Mouse (Mus musculus): ENCODE data around the gene Dync2li1. TPM values are rescaled to one million over a fixed set of nuclear protein-coding genes. Genes with fewer than 3 reads are reported as not detected.

The Dync2li1 gene
- polyA plus RNA-seq, 1 experiment from 2014 or later, result 56.9 TPM

DNA sequence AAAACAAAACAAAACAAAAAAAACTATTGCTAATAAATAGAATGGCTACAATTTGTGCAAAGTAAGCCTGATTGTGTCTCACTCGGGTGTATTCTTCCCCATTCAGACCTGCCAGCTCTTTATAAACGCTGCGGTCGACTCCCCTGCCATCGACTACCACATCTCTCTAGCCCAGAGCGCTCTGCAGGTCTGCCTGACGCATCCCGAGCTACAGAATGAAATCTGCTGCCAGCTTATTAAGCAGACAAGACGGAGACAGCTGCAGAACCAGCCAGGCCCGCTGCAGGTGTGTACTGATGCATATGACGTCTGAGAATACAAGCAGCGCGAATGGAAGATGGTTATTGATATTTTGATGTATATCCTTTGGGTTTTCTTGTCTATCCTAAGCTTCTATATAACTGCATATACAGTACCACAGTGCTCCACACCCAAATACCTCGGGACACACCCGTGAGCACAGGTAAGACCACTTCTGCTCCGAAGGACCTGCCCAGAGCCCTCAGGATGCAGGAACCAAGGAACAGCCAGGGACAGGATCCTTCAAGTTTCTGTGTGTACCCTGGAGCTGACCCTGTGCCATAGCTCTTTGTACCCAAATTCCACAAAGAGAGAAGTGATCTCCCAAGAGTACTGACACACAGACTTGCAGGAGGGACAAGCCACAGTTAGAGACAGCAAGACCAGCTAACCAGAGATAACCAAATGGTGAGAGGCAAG, 34.7 kb upstream of the Dync2li1 start:
- Histone ChIP-seq H3K4me2 (replicated peaks; ENCODE audit: low read depth, low read length) (no peak overlapping the region), H3K9ac (replicated peaks; ENCODE audit: low read length) (no peak overlapping the region), H3K27me3 (ENCODE audit: insufficient read depth, low read length) (no peaks in the 10 kb centered on the region), H3K4me3 (ENCODE audit: low read length) (no peak overlapping the region), H3K4me1 (ENCODE audit: insufficient read depth, low read length) (peaks cover 5% of the 10 kb centered on the region; the same call in 1 of the 2 replicates), H3K9me3 (ENCODE audit: low read length) (no peaks in the 10 kb centered on the region), H3K36me3 (ENCODE audit: insufficient read depth, low read length) (peaks cover 27% of the 10 kb centered on the region), H3K27ac (ENCODE audit: low read length) (no peak overlapping the region)
- 90% methylated on average over 16 of the region's 16 CpGs for WGBS
- ATAC-seq (ENCODE audit: low FRiP score, low TSS enrichment), result no peak

DNA sequence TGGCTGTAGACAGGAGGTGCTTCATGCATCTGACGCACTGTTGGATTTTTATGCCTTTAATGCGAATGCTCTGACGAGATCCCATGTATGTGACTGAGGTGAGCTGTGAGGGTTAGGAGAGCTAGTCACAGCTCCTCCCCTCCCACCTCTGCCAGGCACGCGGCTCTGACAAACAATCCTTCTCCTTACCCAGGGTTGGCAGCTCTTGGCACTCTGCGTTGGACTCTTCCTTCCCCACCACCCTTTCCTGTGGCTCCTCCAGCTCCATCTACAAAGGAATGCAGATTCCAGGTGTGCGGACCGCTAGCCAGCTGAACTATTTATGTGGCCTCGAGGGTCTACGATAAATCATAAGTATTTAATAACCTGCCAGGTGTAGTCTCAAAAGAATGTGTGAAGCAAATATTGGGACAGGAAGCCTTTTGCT, 30.3 kb upstream of the Dync2li1 start:
- no peak overlapping the region for H3K9ac ChIP-seq (replicated peaks; ENCODE audit: low read length)
- H3K4me2 ChIP-seq (replicated peaks; ENCODE audit: low read depth, low read length), result no peak overlapping the region
- ATAC-seq (ENCODE audit: low FRiP score, low TSS enrichment), result 0 out of 2 replicates have a peak, but pooled peaks have one; percentile 27
- peaks cover 8% of the 10 kb centered on the region; the same call in 1 of the 2 replicates for H3K4me1 ChIP-seq (ENCODE audit: insufficient read depth, low read length)
- no peaks in the 10 kb centered on the region for H3K9me3 ChIP-seq (ENCODE audit: low read length)
- H3K27me3 ChIP-seq (ENCODE audit: insufficient read depth, low read length), result no peaks in the 10 kb centered on the region
- 40% methylated on average over 10 of the region's 10 CpGs for WGBS
- no peak overlapping the region for H3K4me3 ChIP-seq (ENCODE audit: low read length)
- no peak overlapping the region for H3K27ac ChIP-seq (ENCODE audit: low read length)
- peaks cover 19% of the 10 kb centered on the region for H3K36me3 ChIP-seq (ENCODE audit: insufficient read depth, low read length)

DNA sequence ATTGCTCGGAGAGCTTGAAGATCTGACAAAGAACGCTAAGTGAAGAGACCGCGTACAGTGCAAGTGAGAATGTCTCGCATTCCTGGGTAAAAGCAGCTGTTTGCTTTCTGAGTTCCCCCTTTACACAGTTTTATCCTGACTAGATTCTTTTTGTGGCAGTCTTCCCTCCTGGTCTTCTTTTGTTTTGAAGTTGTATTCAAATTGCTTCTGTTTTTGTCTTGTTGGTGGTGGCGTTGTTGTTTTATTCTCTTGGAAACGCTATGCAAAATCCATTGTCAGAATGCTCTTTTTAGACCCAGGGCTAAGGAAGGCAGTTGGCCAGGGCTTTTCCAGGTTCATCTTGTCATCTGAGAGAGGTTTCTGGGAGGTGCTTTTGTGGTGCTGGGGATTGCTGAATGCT, 29.8 kb upstream of the Dync2li1 start:
- Histone ChIP-seq H3K4me2 (replicated peaks; ENCODE audit: low read depth, low read length) (no peak overlapping the region), H3K4me1 (ENCODE audit: insufficient read depth, low read length) (peaks cover 8% of the 10 kb centered on the region; the same call in 1 of the 2 replicates), H3K27ac (ENCODE audit: low read length) (no peak overlapping the region), H3K9ac (replicated peaks; ENCODE audit: low read length) (no peak overlapping the region), H3K36me3 (ENCODE audit: insufficient read depth, low read length) (peaks cover 18% of the 10 kb centered on the region), H3K4me3 (ENCODE audit: low read length) (no peak overlapping the region), H3K9me3 (ENCODE audit: low read length) (no peaks in the 10 kb centered on the region), H3K27me3 (ENCODE audit: insufficient read depth, low read length) (no peaks in the 10 kb centered on the region)
- 72% methylated on average over 7 of the region's 7 CpGs for WGBS
- ATAC-seq (ENCODE audit: low FRiP score, low TSS enrichment), result no peak

DNA sequence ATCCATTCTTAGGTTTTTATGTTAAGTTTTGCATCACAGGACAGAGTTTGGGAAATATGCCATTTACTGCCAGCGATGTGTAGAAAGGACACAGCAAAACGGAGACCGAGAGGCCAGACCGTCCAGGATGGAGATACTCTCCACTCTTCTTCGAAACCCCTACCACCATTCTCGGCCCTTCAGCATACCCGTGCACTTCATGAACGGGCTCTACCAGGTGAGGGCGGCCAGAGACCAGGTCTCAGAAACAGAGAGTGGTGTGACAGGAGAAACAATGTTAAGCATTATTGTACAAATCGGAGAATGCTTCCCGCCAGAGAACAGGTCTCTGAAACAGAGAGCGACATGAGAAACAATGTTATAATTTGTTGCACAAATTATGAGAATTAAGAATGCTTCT, 28.4 kb upstream of the Dync2li1 start:
- H3K4me3 ChIP-seq (ENCODE audit: low read length), result no peak overlapping the region
- peaks cover 17% of the 10 kb centered on the region for H3K36me3 ChIP-seq (ENCODE audit: insufficient read depth, low read length)
- ATAC-seq (ENCODE audit: low FRiP score, low TSS enrichment), result no peak
- no peaks in the 10 kb centered on the region for H3K27me3 ChIP-seq (ENCODE audit: insufficient read depth, low read length)
- H3K27ac ChIP-seq (ENCODE audit: low read length), result no peak overlapping the region
- H3K9me3 ChIP-seq (ENCODE audit: low read length), result no peaks in the 10 kb centered on the region
- no peak overlapping the region for H3K4me2 ChIP-seq (replicated peaks; ENCODE audit: low read depth, low read length)
- H3K4me1 ChIP-seq (ENCODE audit: insufficient read depth, low read length), result peaks cover 8% of the 10 kb centered on the region; the same call in 1 of the 2 replicates
- H3K9ac ChIP-seq (replicated peaks; ENCODE audit: low read length), result no peak overlapping the region
- WGBS, result 95% methylated on average over 12 of the region's 12 CpGs

DNA sequence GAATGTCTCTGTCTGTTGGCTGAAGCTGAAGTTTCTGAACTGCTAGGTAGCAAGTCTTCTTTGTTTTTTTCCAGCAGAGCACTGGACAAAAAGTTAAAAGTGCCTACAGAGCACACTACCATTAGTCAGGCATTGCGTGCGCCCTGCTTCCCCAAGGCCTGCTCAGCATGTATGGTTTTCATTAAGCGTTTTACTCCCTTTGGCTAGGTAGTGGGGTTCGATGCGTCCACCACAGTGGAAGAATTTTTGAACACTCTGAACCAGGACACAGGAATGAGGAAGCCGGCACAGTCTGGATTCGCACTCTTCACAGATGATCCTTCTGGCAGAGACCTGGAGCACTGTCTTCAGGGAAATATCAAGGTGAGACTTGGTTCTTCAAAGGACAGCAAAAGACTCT, 27.4 kb upstream of the Dync2li1 start:
- peaks cover 8% of the 10 kb centered on the region; the same call in 1 of the 2 replicates for H3K4me1 ChIP-seq (ENCODE audit: insufficient read depth, low read length)
- ATAC-seq (ENCODE audit: low FRiP score, low TSS enrichment), result no peak
- no peak overlapping the region for H3K27ac ChIP-seq (ENCODE audit: low read length)
- no peaks in the 10 kb centered on the region for H3K9me3 ChIP-seq (ENCODE audit: low read length)
- WGBS, result 94% methylated on average over 7 of the region's 7 CpGs
- no peak overlapping the region for H3K9ac ChIP-seq (replicated peaks; ENCODE audit: low read length)
- H3K4me3 ChIP-seq (ENCODE audit: low read length), result no peak overlapping the region
- peaks cover 17% of the 10 kb centered on the region for H3K36me3 ChIP-seq (ENCODE audit: insufficient read depth, low read length)
- H3K4me2 ChIP-seq (replicated peaks; ENCODE audit: low read depth, low read length), result no peak overlapping the region
- no peaks in the 10 kb centered on the region for H3K27me3 ChIP-seq (ENCODE audit: insufficient read depth, low read length)

DNA sequence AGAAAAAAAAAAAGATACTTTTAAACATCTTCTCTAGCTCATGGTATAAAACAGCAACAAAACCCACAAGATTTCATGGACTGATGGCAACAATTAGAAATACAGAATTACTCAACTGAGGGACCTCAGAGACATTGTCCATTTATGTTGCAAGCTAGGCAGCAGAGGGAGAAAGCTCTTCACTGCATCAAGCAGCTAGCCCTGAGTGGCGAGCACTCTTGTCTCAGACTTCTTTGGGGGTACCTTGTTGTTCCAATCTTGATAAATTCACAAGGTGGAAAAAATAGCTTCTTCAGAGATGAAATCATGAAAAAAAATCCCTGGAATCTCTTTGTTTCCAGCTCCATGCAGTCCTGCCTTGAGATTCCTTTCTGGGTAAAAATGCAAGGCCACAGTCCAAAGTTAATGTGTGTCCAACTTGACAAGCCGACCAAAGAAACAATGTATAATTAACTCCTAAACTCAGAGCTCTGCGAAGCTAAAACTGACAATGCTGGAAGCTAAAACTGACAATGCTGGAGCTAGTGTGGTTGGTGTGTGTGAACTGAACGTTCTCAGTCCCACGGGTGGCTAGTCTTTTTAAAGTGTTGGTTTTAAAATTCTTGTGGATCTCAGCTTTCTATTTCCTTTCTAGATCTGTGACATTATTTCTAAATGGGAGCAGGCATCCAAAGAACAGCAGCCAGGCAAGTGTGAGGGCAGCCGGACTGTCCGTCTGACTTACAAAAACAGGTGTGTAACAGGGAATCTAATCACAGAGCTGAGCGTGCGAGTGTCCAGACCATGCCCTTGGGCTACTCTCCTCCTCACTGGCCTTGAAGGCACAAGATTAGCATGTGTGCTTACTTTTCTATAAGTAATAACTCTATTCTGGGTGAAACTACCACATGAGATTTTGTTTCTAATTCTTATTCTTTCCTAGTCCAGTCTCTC, 26.0 kb upstream of the Dync2li1 start:
- no peaks in the 10 kb centered on the region for H3K9me3 ChIP-seq (ENCODE audit: low read length)
- peaks cover 13% of the 10 kb centered on the region; the same call in 1 of the 2 replicates for H3K36me3 ChIP-seq (ENCODE audit: insufficient read depth, low read length)
- peaks cover 8% of the 10 kb centered on the region; the same call in 1 of the 2 replicates for H3K4me1 ChIP-seq (ENCODE audit: insufficient read depth, low read length)
- 61% methylated on average over 9 of the region's 9 CpGs for WGBS
- ATAC-seq (ENCODE audit: low FRiP score, low TSS enrichment), result peak; percentile 79
- H3K4me2 ChIP-seq (replicated peaks; ENCODE audit: low read depth, low read length), result no peak overlapping the region
- no peaks in the 10 kb centered on the region for H3K27me3 ChIP-seq (ENCODE audit: insufficient read depth, low read length)
- H3K27ac ChIP-seq (ENCODE audit: low read length), result peak overlapping the region; percentile 82
- H3K9ac ChIP-seq (replicated peaks; ENCODE audit: low read length), result no peak overlapping the region
- no peak overlapping the region for H3K4me3 ChIP-seq (ENCODE audit: low read length)

DNA sequence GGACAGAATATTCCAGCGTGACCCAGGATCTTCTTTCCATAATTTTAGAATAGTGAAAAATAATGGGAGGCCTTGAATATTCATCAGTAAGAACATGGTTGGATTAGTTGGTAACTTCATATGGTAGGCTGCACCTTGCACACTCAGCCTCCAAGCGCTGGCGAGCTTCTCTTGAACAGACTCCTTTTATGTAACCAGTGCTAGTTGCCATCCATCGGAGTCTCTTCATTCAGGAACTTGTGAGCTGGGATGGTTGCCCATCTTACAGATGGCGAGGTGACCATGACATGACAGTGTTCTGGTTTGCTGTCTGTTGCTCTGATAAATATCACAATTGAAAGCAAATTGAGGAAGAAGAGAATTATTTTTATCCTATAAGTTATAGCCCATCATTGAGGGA, 24.5 kb upstream of the Dync2li1 start:
- Histone ChIP-seq H3K4me3 (ENCODE audit: low read length) (no peak overlapping the region), H3K4me2 (replicated peaks; ENCODE audit: low read depth, low read length) (no peak overlapping the region), H3K36me3 (ENCODE audit: insufficient read depth, low read length) (peaks cover 15% of the 10 kb centered on the region; the same call in 1 of the 2 replicates), H3K4me1 (ENCODE audit: insufficient read depth, low read length) (0 out of 2 replicates have a peak, but pooled peaks cover 4% of the 10 kb centered on the region), H3K27ac (ENCODE audit: low read length) (no peak overlapping the region), H3K9ac (replicated peaks; ENCODE audit: low read length) (no peak overlapping the region), H3K27me3 (ENCODE audit: insufficient read depth, low read length) (no peaks in the 10 kb centered on the region), H3K9me3 (ENCODE audit: low read length) (no peaks in the 10 kb centered on the region)
- no peak for ATAC-seq (ENCODE audit: low FRiP score, low TSS enrichment)
- 93% methylated on average over 5 of the region's 5 CpGs for WGBS

DNA sequence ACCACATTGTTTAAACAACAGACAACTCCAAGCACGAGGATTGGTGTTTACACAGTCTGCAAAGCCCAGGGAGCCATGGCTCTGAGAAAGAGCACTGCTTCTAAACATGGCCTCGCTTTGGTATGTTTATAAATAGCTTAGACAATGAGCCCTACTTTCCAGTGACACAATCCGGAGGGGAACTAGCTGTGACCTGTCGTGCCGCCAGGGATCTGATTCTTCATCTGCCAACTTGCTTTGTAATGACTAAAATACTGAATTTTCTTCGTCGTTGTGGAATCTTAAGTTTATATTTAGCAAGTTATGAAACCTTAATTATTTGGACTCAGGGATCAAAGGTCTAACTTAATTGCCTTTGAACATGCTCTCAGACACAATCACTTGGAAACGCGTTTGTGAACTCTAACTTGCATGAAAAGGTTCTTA, 23.1 kb upstream of the Dync2li1 start:
- Histone ChIP-seq H3K27ac (ENCODE audit: low read length) (no peak overlapping the region), H3K4me2 (replicated peaks; ENCODE audit: low read depth, low read length) (no peak overlapping the region), H3K4me1 (ENCODE audit: insufficient read depth, low read length) (0 out of 2 replicates have a peak, but pooled peaks cover 4% of the 10 kb centered on the region), H3K36me3 (ENCODE audit: insufficient read depth, low read length) (peaks cover 17% of the 10 kb centered on the region), H3K9me3 (ENCODE audit: low read length) (no peaks in the 10 kb centered on the region), H3K27me3 (ENCODE audit: insufficient read depth, low read length) (no peaks in the 10 kb centered on the region), H3K4me3 (ENCODE audit: low read length) (no peak overlapping the region), H3K9ac (replicated peaks; ENCODE audit: low read length) (no peak overlapping the region)
- 66% methylated on average over 9 of the region's 9 CpGs for WGBS
- ATAC-seq (ENCODE audit: low FRiP score, low TSS enrichment), result no peak

DNA sequence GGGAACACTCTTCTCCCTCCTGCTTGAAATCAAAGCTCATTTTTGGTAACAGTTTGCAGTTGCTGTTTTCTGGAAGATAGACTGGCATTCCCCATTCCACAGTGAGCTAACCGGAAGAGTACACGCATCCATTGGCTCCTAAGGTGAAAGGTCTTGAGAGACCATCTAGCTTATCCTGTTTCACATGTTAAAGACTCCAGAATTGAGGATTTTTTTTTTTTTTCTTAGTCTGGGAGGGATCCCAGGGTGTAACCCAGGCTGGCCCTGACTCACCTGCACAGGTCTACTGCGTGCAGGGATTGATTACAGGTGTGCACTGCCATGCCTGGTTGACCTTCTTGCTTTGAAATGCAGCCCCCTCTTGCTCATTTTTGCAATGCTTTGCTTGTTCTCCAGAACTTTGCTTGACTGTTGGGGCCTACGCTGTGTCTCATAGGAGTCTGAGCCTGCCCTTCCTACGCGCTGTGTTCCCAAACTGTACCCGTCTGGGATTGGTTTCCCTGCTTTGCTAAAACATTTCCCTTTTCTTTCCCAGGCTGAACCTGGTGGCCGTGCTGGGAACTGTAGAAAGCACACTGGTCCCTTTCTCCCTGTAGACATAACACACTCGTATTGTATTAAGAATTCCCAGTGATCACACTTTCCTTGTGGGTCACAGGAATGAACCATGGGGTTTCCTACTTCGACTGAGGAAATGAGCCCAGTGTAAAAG, 22.4 kb upstream of the Dync2li1 start:
- WGBS, result 91% methylated on average over 10 of the region's 10 CpGs
- no peak overlapping the region for H3K4me2 ChIP-seq (replicated peaks; ENCODE audit: low read depth, low read length)
- H3K9ac ChIP-seq (replicated peaks; ENCODE audit: low read length), result no peak overlapping the region
- H3K4me3 ChIP-seq (ENCODE audit: low read length), result no peak overlapping the region
- H3K9me3 ChIP-seq (ENCODE audit: low read length), result no peaks in the 10 kb centered on the region
- no peak for ATAC-seq (ENCODE audit: low FRiP score, low TSS enrichment)
- H3K4me1 ChIP-seq (ENCODE audit: insufficient read depth, low read length), result 0 out of 2 replicates have a peak, but pooled peaks cover 4% of the 10 kb centered on the region
- no peak overlapping the region for H3K27ac ChIP-seq (ENCODE audit: low read length)
- no peaks in the 10 kb centered on the region for H3K27me3 ChIP-seq (ENCODE audit: insufficient read depth, low read length)
- peaks cover 14% of the 10 kb centered on the region for H3K36me3 ChIP-seq (ENCODE audit: insufficient read depth, low read length)
